Mouse (Mus musculus) ES-Bruce4 (cell line): ENCODE results near the gene Gm17455.
A peak's percentile ranks its signal among the peaks of the same experiment; 100 is the strongest.

Experiments
- CTCF ChIP-seq: IDR thresholded peaks from one replicate; pipeline ENCODE4 v1.8.1; 2011; ENCODE audit warnings: low read depth, low read length
- EP300 ChIP-seq: IDR thresholded peaks from 2 replicates; pipeline ENCODE4 v1.6.1; 2011; ENCODE audit warnings: low read depth, low read length; ENCODE audit not compliant: insufficient read depth
- POLR2A ChIP-seq: IDR thresholded peaks from one replicate; pipeline ENCODE4 v1.8.1; 2011; ENCODE audit warnings: low read length; ENCODE audit not compliant: insufficient read depth

DNA sequence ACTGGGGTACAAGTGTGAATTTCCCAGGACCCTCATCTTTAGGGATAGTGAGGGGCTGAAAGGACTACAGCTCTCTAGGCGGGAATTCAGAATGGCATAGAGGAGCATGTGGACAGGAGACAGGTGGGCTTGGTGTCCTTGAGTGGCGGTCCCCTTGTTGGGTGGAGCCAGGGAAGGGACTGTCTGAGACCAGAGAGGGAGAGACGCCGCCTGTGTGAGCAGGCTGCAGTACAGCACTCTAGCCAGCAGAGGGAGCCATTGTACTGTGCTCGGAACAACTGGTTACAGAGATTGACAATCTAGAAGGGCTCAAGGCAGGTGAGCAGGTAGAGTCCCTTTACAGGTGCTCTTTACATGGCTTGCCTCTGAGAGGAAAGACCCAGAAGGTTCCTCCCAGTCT is 8.3 kb downstream of the Gm17455 start:
- peak; percentile 97 for TF ChIP-seq CTCF
- no peak for TF ChIP-seq EP300
- TF ChIP-seq POLR2A: no peak
